Mouse (Mus musculus): Measurements from ENCODE around the gene Cntrl. TPM values are rescaled to one million over a fixed set of nuclear protein-coding genes. Genes with fewer than 3 reads are reported as not detected.
A peak's percentile ranks its signal among the peaks of the same experiment; 100 is the strongest.

Cntrl gene
- total RNA-seq, 2 experiments from 2014 or later: 6.4 TPM

- intact Hi-C loops (cut with DNase I; ENCODE audit: low total_unique reads): no loop called here
- DNase-seq: no peak
Observed at GRCm38 (mm10) chr2:35166816-35167215, 57.5 kb downstream of the Cntrl start.

- no peak for DNase-seq
- intact Hi-C loops (cut with DNase I; ENCODE audit: low total_unique reads): no loop called here
Observed at GRCm38 (mm10) chr2:35169452-35169851, 60.2 kb downstream of the Cntrl start.

- peak; percentile 49 for DNase-seq
- intact Hi-C loops (cut with DNase I; ENCODE audit: low total_unique reads): no loop called here
Observed at GRCm38 (mm10) chr2:35171341-35171861, 62.1 kb downstream of the Cntrl start.

GRCm38 (mm10) chr2:35172246-35172645 lies 63.0 kb downstream of the Cntrl start:
- intact Hi-C loops (cut with DNase I; ENCODE audit: low total_unique reads): no loop called here
- DNase-seq: no peak

GRCm38 (mm10) chr2:35173666-35174065 lies 64.4 kb downstream of the Cntrl start:
- intact Hi-C loops (cut with DNase I; ENCODE audit: low total_unique reads): no loop called here
- no peak for DNase-seq

- intact Hi-C loops (cut with DNase I; ENCODE audit: low total_unique reads): no loop called here
- DNase-seq: no peak
Observed at GRCm38 (mm10) chr2:35174100-35174499, 64.8 kb downstream of the Cntrl start.

GRCm38 (mm10) chr2:35175281-35176065 lies 66.2 kb downstream of the Cntrl start:
- intact Hi-C loops (cut with DNase I; ENCODE audit: low total_unique reads): no loop called here
- DNase-seq: no peak

GRCm38 (mm10) chr2:35178153-35178552 lies 68.9 kb downstream of the Cntrl start:
- intact Hi-C loops (cut with DNase I; ENCODE audit: low total_unique reads): no loop called here

GRCm38 (mm10) chr2:35183115-35183673 lies 73.9 kb downstream of the Cntrl start:
- intact Hi-C loops (cut with DNase I; ENCODE audit: low total_unique reads): no loop called here
- DNase-seq: no peak

More at GRCm38 (mm10) chr2:35178153-35178552, 68.9 kb downstream of the Cntrl start:
- DNase-seq: no peak

GRCm38 (mm10) chr2:35188929-35189328 lies 79.6 kb downstream of the Cntrl start:
- intact Hi-C loops (cut with DNase I; ENCODE audit: low total_unique reads): no loop called here
- no peak for DNase-seq

GRCm38 (mm10) chr2:35193976-35194375 lies 84.7 kb downstream of the Cntrl start:
- DNase-seq: no peak
- intact Hi-C loops (cut with DNase I; ENCODE audit: low total_unique reads): no loop called here

GRCm38 (mm10) chr2:35195626-35196544 lies 86.6 kb downstream of the Cntrl start:
- intact Hi-C loops (cut with DNase I; ENCODE audit: low total_unique reads): no loop called here

GRCm38 (mm10) chr2:35199541-35199940 lies 90.2 kb downstream of the Cntrl start:
- intact Hi-C loops (cut with DNase I; ENCODE audit: low total_unique reads): no loop called here
- no peak for DNase-seq

More at GRCm38 (mm10) chr2:35195626-35196544, 86.6 kb downstream of the Cntrl start:
- DNase-seq: no peak

- intact Hi-C loops (cut with DNase I; ENCODE audit: low total_unique reads): no loop called here
- DNase-seq: peak; percentile 45
Observed at GRCm38 (mm10) chr2:35199971-35200897, 90.9 kb downstream of the Cntrl start.

- intact Hi-C loops (cut with DNase I; ENCODE audit: low total_unique reads): no loop called here
Observed at GRCm38 (mm10) chr2:35200898-35201668, 91.8 kb downstream of the Cntrl start, which contains the start of gene Rab14. Gene Rab14, minus strand, starts transcription at chr2:35201120.

GRCm38 (mm10) chr2:35203729-35204128 lies 94.4 kb downstream of the Cntrl start:
- no peak for DNase-seq
- intact Hi-C loops (cut with DNase I; ENCODE audit: low total_unique reads): no loop called here

More at GRCm38 (mm10) chr2:35200898-35201668, 91.8 kb downstream of the Cntrl start, which contains the start of gene Rab14:
- DNase-seq: peak; percentile 100

GRCm38 (mm10) chr2:35206761-35207160 lies 97.5 kb downstream of the Cntrl start:
- DNase-seq: no peak
- intact Hi-C loops (cut with DNase I; ENCODE audit: low total_unique reads): no loop called here

- intact Hi-C loops (cut with DNase I; ENCODE audit: low total_unique reads): no loop called here
- no peak for DNase-seq
Observed at GRCm38 (mm10) chr2:35208054-35208453, 98.8 kb downstream of the Cntrl start.
